Mouse (Mus musculus) liver, embryonic 13.5 days (tissue): ENCODE measurements around the gene Togaram1. TPM values are rescaled to one million over a fixed set of nuclear protein-coding genes. Genes with fewer than 3 reads are reported as not detected.
A peak's percentile ranks its signal among the peaks of the same experiment; 100 is the strongest.

Experiments used
- ATAC-seq: fragments of 200-750 bp; cut with Nextera tagmentation; 2 replicates; pipeline ENCODE4 v1.8.0; 2017; ENCODE audit warnings: low read depth, mild to moderate bottlenecking, moderate number of reproducible peaks, moderate library complexity
- DNase-seq: peaks from one replicate; pipeline ENCODE4 v3.0.0; 2022
- H3K27ac ChIP-seq: fragments of 300-500 bp; sonication (generic); 2 replicates; pipeline ENCODE4 v1.5.1; 2015; ENCODE audit warnings: moderate library complexity, mild to moderate bottlenecking, inconsistent platforms
- H3K27me3 ChIP-seq: fragments of 300-500 bp; sonication (generic); 2 replicates; pipeline ENCODE4 v1.6.1; 2015; ENCODE audit warnings: mild to moderate bottlenecking, inconsistent platforms
- H3K36me3 ChIP-seq: fragments of 300-500 bp; sonication (generic); 2 replicates; pipeline ENCODE4 v1.6.1; 2015; ENCODE audit warnings: mild to moderate bottlenecking, inconsistent platforms
- H3K4me1 ChIP-seq: fragments of 300-500 bp; sonication (generic); replicated peaks from 2 replicates; pipeline ENCODE4 v1.6.1; 2015; ENCODE audit warnings: inconsistent platforms
- H3K4me2 ChIP-seq: fragments of 300-500 bp; sonication (generic); 2 replicates; pipeline ENCODE4 v1.6.1; 2015; ENCODE audit warnings: inconsistent platforms, mild to moderate bottlenecking, moderate library complexity
- H3K4me3 ChIP-seq: fragments of 300-500 bp; sonication (generic); replicated peaks from 2 replicates; pipeline ENCODE4 v1.5.1; 2015; ENCODE audit warnings: mild to moderate bottlenecking, inconsistent platforms
- H3K9ac ChIP-seq: fragments of 300-500 bp; sonication (generic); 2 replicates; pipeline ENCODE4 v1.6.1; 2015; ENCODE audit warnings: mild to moderate bottlenecking, inconsistent platforms
- H3K9me3 ChIP-seq: fragments of 300-500 bp; sonication (generic); replicated peaks from 2 replicates; pipeline ENCODE4 v1.6.1; 2016; ENCODE audit warnings: inconsistent platforms
- WGBS: fragments of 180-500 bp; shearing (Covaris S2); methylation state at CpG from one replicate; pipeline ENCODE4 v1.1.7; 2015; ENCODE audit not compliant: insufficient replicate concordance; 5-methylcytosine and 5-hydroxymethylcytosine counted together
- polyA plus RNA-seq: library from polyadenylated mRNA; unstranded; fragments of >200 nt; fragmentation: Nextera tagmentation; extraction: Ambion mirVana; gene quantifications from 2 replicates; pipeline ENCODE4 v1.2.1, GENCODE M21; 2015

Togaram1 gene
- polyA plus RNA-seq, 1 experiment from 2014 or later = 6.5 TPM

DNA sequence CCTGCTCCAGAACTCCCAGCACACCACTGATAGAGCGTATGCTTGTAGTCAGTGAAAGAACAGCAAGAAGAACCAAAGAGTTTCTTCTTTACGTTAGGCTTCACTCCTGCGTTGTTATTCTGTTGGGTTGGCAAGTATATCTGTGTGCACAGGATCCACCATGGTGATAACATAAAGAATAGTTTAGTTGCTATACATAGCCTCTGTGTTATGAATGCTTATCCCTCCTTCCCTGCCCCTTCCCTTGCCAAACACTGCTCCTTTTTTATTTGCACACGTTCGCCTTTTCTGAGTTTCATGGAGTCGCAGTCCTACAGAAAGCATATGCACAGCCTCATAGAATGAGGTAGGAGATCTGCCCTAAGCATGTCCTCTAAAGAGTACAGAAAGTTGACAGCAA is 6.5 kb downstream of the Togaram1 start:
- Histone ChIP-seq H3K4me3 (no peak overlapping the region), H3K4me2 (no peak overlapping the region), H3K9me3 (no peaks in the 10 kb centered on the region), H3K4me1 (peaks cover 58% of the 10 kb centered on the region), H3K27me3 (no peaks in the 10 kb centered on the region), H3K36me3 (peaks cover 9% of the 10 kb centered on the region), H3K27ac (no peak overlapping the region), H3K9ac (no peak overlapping the region)
- WGBS = 45% methylated on average over 6 of the region's 6 CpGs
- DNase-seq (no peak), ATAC-seq (no peak)

DNA sequence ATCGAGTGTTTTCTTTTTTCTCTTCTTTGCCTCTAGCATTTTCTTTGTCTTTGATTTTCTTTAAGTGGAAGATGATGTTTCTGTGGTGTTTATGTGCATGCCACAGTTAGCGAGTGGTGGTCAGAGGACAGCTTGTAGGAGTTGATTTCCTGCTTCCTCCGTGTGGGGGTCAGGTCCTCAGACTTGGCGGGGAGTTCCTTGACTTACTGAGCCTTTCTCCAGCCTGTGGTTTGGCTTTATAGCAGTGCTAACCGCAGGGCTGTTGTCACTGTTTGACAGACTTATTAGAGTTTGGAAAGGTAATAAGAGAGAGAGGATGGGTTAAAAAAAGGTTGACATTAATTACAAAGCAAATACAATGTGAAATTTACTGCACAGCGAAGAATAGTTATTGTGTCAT is 10.0 kb downstream of the Togaram1 start:
- H3K36me3 ChIP-seq = peaks cover 35% of the 10 kb centered on the region
- no peaks in the 10 kb centered on the region for H3K9me3 ChIP-seq
- H3K4me2 ChIP-seq = no peak overlapping the region
- no peak overlapping the region for H3K9ac ChIP-seq
- ATAC-seq (no peak; the same call in 1 of the 2 replicates), DNase-seq (no peak)
- H3K27me3 ChIP-seq = no peaks in the 10 kb centered on the region
- H3K27ac ChIP-seq = no peak overlapping the region
- H3K4me3 ChIP-seq = no peak overlapping the region
- WGBS = 17% methylated on average over 6 of the region's 6 CpGs
- H3K4me1 ChIP-seq = peaks cover 30% of the 10 kb centered on the region

GRCm38 (mm10) chr12:64976191-64976590 is 10.6 kb downstream of the Togaram1 start:
- peaks cover 23% of the 10 kb centered on the region for H3K4me1 ChIP-seq
- no peak overlapping the region for H3K4me2 ChIP-seq
- 16% methylated on average over 1 of the region's 1 CpGs for WGBS
- no peak overlapping the region for H3K27ac ChIP-seq
- H3K9me3 ChIP-seq = no peaks in the 10 kb centered on the region
- H3K27me3 ChIP-seq = no peaks in the 10 kb centered on the region
- H3K4me3 ChIP-seq = no peak overlapping the region
- peaks cover 34% of the 10 kb centered on the region for H3K36me3 ChIP-seq
- no peak overlapping the region for H3K9ac ChIP-seq
- DNase-seq (no peak), ATAC-seq (no peak)

DNA sequence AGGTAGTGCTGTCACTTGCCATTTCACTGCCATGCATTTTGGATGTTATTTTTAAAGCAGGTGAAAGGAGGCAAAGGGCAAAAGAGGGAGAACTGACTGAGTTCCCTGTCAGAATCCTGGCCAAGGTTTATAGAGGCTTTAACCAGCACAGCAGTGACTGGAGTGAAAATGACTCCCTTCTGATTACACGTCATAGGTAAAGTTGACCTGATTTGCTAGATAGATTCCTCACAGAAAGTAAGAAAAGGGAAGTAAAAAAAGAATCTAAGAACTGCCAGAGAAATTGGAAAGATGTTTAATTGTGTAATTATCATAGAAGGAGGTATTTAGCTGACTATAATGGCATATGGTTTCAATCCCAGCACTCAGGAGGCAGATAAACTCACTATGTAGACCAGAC is 11.9 kb downstream of the Togaram1 start:
- peaks cover 39% of the 10 kb centered on the region for H3K36me3 ChIP-seq
- H3K9me3 ChIP-seq = no peaks in the 10 kb centered on the region
- WGBS = 74% methylated on average over 1 of the region's 1 CpGs
- no peaks in the 10 kb centered on the region for H3K27me3 ChIP-seq
- no peak overlapping the region for H3K4me2 ChIP-seq
- H3K4me1 ChIP-seq = peaks cover 15% of the 10 kb centered on the region; the same call in 1 of the 2 replicates
- no peak overlapping the region for H3K27ac ChIP-seq
- H3K9ac ChIP-seq = no peak overlapping the region
- no peak overlapping the region for H3K4me3 ChIP-seq
- DNase-seq = no peak
- ATAC-seq = no peak

DNA sequence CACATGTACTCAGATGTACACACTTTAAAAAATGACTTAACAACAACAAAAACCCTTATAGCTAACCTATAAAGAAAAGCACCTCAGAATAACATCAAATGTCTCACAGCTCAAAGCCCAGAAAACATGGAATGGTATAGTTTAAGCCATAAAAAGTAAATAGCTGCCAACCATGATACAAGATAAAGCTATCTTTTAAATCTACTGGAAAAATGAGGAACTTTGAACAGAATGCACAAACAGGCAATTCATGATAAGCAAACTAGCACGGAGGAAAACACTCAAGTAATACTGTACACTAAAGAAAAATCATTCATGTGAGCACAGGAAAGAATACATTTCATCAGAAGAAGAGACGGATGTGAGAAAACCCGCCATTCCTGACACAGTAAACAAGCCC is 42.1 kb downstream of the Togaram1 start:
- Histone ChIP-seq H3K4me2 (no peak overlapping the region), H3K4me3 (no peak overlapping the region), H3K9ac (no peak overlapping the region), H3K9me3 (no peaks in the 10 kb centered on the region), H3K4me1 (no peaks in the 10 kb centered on the region), H3K27me3 (no peaks in the 10 kb centered on the region), H3K36me3 (peaks cover 67% of the 10 kb centered on the region), H3K27ac (no peak overlapping the region)
- DNase-seq (no peak), ATAC-seq (no peak)
- 78% methylated on average over 3 of the region's 3 CpGs for WGBS

DNA sequence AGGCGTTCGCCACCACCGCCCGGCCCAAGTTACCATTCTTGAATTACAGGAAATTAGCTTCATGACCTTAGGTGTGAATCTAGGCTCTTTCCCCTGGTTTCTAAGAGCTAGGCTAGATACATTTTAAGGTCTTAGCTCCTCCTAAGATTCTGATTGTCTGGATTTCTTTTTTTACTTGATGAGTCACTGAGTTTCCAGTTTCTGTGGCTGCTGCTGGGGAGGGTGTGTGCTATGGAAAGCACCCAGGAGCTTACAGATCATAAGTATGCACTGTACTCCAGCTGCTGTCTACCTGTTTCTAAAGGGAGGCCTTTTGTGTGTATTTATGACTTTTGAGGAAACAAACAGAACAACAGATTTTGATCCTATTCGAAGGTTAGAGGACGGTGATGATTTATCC is 57.2 kb downstream of the Togaram1 start:
- peaks cover 6% of the 10 kb centered on the region; the same call in 1 of the 2 replicates for H3K36me3 ChIP-seq
- H3K4me3 ChIP-seq = no peak overlapping the region
- H3K27me3 ChIP-seq = no peaks in the 10 kb centered on the region
- WGBS = 95% methylated on average over 6 of the region's 6 CpGs
- ATAC-seq (no peak), DNase-seq (no peak)
- H3K9me3 ChIP-seq = no peaks in the 10 kb centered on the region
- no peak overlapping the region for H3K9ac ChIP-seq
- no peak overlapping the region for H3K27ac ChIP-seq
- no peak overlapping the region for H3K4me2 ChIP-seq
- no peaks in the 10 kb centered on the region for H3K4me1 ChIP-seq

- ATAC-seq (no peak), DNase-seq (no peak)
- H3K4me3 ChIP-seq = peak overlapping the region; percentile 95
- peak overlapping the region; percentile 97 for H3K9ac ChIP-seq
- H3K27me3 ChIP-seq = no peaks in the 10 kb centered on the region
- no peaks in the 10 kb centered on the region for H3K9me3 ChIP-seq
- peaks cover 32% of the 10 kb centered on the region for H3K4me1 ChIP-seq
- 43% methylated on average over 8 of the region's 8 CpGs for WGBS
- no peaks in the 10 kb centered on the region for H3K36me3 ChIP-seq
- H3K27ac ChIP-seq = no peak overlapping the region
- peak overlapping the region; percentile 72 for H3K4me2 ChIP-seq
These were observed 70.2 kb downstream of the Togaram1 start for GRCm38 (mm10) chr12:65035839-65036189.

DNA sequence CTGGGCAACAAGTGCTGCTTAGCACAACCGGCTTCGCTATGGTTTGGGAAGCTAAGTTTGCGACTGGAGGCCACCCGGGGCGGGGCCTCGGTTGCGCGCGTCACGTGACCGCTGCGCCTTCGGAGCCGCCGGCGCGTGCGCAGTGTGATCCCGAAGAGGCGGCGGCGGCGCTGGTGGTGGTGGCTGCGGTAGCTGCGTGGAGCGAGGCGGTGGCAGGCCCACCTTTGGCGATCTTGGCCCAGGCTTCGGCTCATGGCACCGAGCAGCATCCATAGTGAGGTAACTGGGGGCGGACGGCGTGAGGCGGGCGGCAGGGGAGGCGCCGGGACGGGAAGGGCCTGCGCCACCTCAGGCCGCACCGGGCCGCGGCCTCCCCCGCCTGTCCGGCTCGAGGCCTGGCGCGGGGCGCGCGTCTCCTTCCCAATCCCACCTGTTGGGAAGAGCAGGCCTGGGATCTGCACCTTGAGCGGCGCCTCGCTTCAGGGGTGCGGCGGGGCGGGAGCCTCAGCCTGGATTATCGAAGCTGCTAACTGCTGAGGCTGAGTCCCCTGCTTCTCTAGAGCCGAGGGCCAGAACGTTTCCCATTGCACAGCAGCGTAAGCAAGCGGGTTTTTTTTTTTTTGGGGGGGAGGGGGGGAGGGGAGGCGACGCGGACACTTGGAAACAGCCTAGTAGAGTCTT is 70.7 kb downstream of the Togaram1 start, which contains the start of gene Prpf39:
Gene Prpf39 (plus strand): TSS at position 144 of the 681 bp plus-strand sequence.
- ATAC-seq = peak; percentile 90
- no peaks in the 10 kb centered on the region for H3K27me3 ChIP-seq

DNA sequence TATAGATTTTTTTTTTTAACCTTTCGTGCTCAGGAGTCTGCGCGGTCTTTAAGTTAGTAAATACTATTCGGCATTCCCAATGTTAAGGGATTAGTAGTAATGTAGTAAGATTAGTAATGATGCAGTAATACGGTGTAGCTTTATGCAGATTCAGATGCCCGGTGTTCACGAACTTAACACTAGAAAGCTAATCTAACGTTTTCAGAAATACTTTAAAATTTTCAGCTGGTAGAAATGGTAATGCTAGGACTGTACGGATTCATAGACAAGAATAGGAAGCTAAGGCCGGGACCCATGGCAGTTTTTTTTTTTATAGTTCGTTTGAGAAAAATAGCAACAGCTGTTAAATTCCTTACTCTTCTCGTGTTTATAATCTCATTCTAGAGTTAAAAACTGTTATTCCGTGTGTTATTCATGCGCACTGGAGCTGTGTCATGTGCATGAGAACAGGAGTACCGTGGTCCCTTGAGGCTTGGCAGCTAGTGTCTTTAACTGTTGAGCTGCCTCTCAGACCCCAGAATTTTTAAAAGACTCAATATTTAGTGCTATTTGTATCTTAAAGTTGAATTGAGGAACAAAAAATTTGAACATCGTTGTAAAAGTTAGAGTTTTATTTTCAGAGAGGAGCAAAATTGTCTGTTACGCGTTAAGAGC is 71.4 kb downstream of the Togaram1 start:
- H3K4me1 ChIP-seq = peaks cover 32% of the 10 kb centered on the region
- peak overlapping the region; percentile 93 for H3K27ac ChIP-seq
- no peaks in the 10 kb centered on the region for H3K9me3 ChIP-seq
- peak overlapping the region; percentile 97 for H3K9ac ChIP-seq
- H3K4me2 ChIP-seq = peak overlapping the region; percentile 72
- ATAC-seq (no peak), DNase-seq (no peak)
- WGBS = 10% methylated on average over 18 of the region's 18 CpGs
- no peaks in the 10 kb centered on the region for H3K27me3 ChIP-seq
- H3K4me3 ChIP-seq = peak overlapping the region; percentile 95
- H3K36me3 ChIP-seq = 0 out of 2 replicates have a peak, but pooled peaks cover 2% of the 10 kb centered on the region

More for the DNA sequence above, 70.7 kb downstream of the Togaram1 start, which contains the start of gene Prpf39:
- peak; percentile 87 for DNase-seq
- H3K4me1 ChIP-seq = peaks cover 32% of the 10 kb centered on the region
- peak within 1 kb of the TSS; percentile 95 for H3K4me3 ChIP-seq
- H3K9me3 ChIP-seq = no peaks in the 10 kb centered on the region
- WGBS = under 1% methylated on average over 65 of the region's 65 CpGs
- no peaks in the 10 kb centered on the region for H3K36me3 ChIP-seq
- peak within 1 kb of the TSS; percentile 97 for H3K9ac ChIP-seq
- H3K27ac ChIP-seq = peak within 1 kb of the TSS; percentile 93
- H3K4me2 ChIP-seq = peak within 1 kb of the TSS; percentile 72

- Histone ChIP-seq H3K27me3 (no peaks in the 10 kb centered on the region), H3K9me3 (no peaks in the 10 kb centered on the region), H3K36me3 (peaks cover 6% of the 10 kb centered on the region), H3K27ac (no peak overlapping the region), H3K9ac (peak overlapping the region; percentile 97), H3K4me2 (peak overlapping the region; percentile 72), H3K4me1 (peaks cover 32% of the 10 kb centered on the region), H3K4me3 (peak overlapping the region; percentile 95)
- WGBS = 13% methylated on average over 4 of the region's 4 CpGs
- no peak for ATAC-seq
- no peak for DNase-seq
These were observed 71.9 kb downstream of the Togaram1 start for GRCm38 (mm10) chr12:65037546-65037937.

GRCm38 (mm10) chr12:65048799-65049198 is 83.2 kb downstream of the Togaram1 start:
- no peak for ATAC-seq
- no peaks in the 10 kb centered on the region for H3K27me3 ChIP-seq
- no peak overlapping the region for H3K4me3 ChIP-seq
- H3K9ac ChIP-seq = no peak overlapping the region
- H3K9me3 ChIP-seq = no peaks in the 10 kb centered on the region
- DNase-seq = no peak
- no peaks in the 10 kb centered on the region for H3K4me1 ChIP-seq
- no peak overlapping the region for H3K4me2 ChIP-seq
- no peak overlapping the region for H3K27ac ChIP-seq
- peaks cover 40% of the 10 kb centered on the region for H3K36me3 ChIP-seq

DNA sequence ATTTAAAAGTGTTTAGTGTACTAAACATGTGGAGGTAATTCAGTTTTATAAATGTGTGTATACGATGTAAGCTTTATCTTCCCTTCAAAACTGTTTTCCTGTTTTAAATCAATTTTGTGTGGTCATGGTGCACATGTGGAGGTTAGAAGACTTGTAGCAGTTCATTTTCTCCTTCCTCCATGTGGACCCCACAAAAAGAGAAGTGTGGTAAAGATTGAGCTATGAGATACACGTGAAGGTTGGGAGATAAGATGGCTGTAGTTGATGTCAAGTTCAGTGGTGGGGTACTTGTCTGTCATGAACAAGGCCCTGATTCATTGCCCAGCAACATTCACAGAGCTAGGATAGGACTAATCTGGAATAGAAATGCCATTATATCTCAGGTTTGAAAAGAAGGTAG is 92.6 kb downstream of the Togaram1 start:
- Histone ChIP-seq H3K4me1 (no peaks in the 10 kb centered on the region), H3K36me3 (peaks cover 67% of the 10 kb centered on the region), H3K4me2 (no peak overlapping the region), H3K27me3 (no peaks in the 10 kb centered on the region), H3K4me3 (no peak overlapping the region), H3K27ac (no peak overlapping the region), H3K9ac (no peak overlapping the region), H3K9me3 (no peaks in the 10 kb centered on the region)
- no peak for DNase-seq
- 37% methylated on average over 2 of the region's 2 CpGs for WGBS
- ATAC-seq = no peak
